Mouse (Mus musculus) cerebellum, adult (tissue): ENCODE results near the gene Sult3a1.
"Not testable (repeated sequence)": the region's sequence is repeated elsewhere in the genome, so short reads cannot be mapped to it uniquely, and the experiment has no call there.

ENCODE experiments used
- ATAC-seq: cut with Nextera tagmentation; 2 replicates; pipeline ENCODE4 v1.9.2; 2017; ENCODE audit warnings: mild to moderate bottlenecking, moderate library complexity, mixed read lengths; ENCODE audit not compliant: insufficient number of reproducible peaks, low FRiP score, low TSS enrichment

The Sult3a1 gene

DNA sequence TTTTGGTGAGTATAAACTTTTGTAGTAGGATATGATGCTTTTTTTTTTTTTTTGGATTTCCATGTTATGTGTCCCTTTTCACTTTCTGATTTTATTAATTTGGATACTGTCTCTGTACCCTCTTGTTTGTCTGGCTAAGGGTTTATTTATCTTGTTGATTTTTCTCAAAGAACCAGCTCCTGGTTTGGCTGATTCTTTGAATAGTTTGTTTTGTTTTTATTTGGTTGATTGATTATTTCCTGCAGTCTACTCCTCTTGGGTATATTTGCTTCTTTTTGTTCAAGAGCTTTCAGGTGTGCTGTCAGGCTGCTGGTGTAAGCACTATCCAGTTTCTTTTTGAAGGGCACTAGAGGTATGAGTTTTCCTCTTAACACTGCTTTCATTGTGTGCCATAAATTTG, at the start of gene Sult3a1:
Gene Sult3a1 (plus strand): TSS at position 301 of the 400 bp plus-strand sequence.
- no peak for ATAC-seq

- no peak for ATAC-seq
Observed at GRCm38 (mm10) chr10:33811807-33812206, 45.7 kb upstream of the Sult3a1 start.

DNA sequence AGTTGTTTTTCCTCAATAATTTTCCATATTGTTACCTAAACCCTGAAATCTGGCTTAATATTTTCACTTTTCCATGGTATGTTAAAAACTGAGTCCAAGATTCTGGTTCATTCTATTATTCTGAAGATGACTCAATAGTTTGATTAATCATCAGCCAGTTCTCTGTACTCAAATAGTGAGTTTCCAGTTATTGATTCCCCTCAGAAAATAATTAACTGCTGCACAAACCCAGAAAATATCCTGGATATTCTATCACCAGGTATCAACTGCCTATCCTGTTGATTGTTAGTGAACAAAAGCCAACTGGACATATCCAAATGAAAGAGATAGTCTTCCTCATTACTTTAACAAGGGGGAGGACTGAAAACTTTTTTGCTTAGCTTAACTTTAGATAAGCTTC, 43.3 kb upstream of the Sult3a1 start:
- ATAC-seq: no peak

GRCm38 (mm10) chr10:33816923-33817322, 40.6 kb upstream of the Sult3a1 start:
- ATAC-seq: no peak

DNA sequence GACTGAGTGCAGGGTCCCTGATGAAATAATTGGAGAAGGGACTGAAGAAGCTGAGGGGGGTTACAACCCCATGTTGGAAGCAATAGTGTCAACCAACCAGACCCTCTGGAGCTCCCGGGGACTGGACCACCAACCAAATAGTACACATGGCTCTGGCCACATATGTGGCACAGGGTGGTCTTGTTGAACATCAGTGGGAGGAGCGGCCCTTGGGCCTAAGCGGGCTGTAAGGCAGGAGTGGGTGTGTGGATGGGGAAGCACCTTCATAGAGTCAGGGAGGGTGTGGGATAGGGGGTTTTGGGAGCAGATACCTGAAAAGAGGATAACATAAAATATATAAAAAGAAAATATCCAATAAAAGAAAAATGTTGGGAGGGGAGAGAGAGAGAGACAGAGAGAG, 36.6 kb upstream of the Sult3a1 start:
- no peak for ATAC-seq

GRCm38 (mm10) chr10:33865994-33866393, 8.5 kb downstream of the Sult3a1 start:
- no peak for ATAC-seq

GRCm38 (mm10) chr10:33870441-33870840, 12.9 kb downstream of the Sult3a1 start:
- no peak for ATAC-seq

DNA sequence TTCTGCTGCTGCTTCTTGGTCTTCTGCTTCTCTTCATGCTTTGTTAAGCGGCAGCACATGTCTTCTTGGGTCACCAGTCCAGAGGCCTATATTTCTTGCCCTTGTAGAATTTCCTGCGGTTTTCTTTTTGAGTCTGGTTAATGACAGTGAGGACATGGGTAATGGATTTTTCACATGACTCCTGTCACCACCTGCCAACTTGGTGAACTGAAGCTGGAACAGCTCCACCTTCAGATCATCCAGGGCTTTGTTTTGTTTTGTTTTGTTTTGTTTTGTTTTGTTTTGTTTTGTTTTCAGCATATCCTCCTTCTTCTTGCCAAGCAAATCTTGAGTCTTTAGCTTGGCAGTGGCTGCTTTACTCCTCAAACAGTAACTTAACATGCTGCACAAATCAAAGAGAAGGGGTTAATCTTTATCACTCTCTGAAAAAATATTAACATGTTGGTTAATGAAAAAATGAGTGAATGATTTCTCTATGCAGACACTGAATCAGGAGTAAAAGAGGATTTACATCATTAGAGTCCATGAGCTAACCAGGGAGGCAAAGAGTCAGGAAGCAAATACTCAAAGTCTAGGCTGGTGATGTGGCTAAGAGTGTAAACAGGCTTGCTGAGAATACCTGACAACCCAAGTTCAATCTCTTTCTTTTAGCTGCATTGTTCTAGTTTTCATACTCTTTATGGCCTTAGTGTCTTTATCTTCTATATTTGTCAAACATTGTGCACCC, 15.3 kb downstream of the Sult3a1 start:
- ATAC-seq: no peak

GRCm38 (mm10) chr10:33882411-33882810, 24.9 kb downstream of the Sult3a1 start:
- not testable (repeated sequence) for ATAC-seq

- not testable (repeated sequence) for ATAC-seq
Observed at GRCm38 (mm10) chr10:33901520-33901919, 44.0 kb downstream of the Sult3a1 start.

GRCm38 (mm10) chr10:33904530-33905481, 47.3 kb downstream of the Sult3a1 start, which contains the start of gene Rsph4a:
Gene Rsph4a, plus strand, starts transcription at chr10:33905111.
- no peak for ATAC-seq

DNA sequence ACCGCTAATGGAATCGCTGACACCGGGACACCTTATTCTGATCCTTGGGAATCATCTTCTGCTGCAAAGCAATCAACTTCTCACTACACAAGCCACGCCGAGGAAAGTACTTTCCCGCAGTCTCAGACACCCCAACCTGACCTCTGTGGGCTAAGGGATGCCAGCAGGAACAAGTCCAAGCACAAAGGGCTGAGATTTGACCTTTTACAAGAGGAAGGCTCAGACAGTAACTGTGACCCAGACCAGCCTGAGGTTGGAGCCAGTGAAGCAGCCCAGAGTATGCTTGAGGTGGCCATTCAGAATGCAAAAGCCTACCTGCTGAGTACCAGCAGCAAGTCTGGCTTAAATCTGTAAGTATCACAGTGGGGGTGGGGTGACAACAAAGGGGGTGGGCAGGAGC, 48.0 kb downstream of the Sult3a1 start:
- ATAC-seq: no peak
